Mouse (Mus musculus) heart, postnatal 14 days (tissue): ENCODE data around the gene Grik3. TPM values are rescaled to one million over a fixed set of nuclear protein-coding genes. Genes with fewer than 3 reads are reported as not detected.
A peak's percentile ranks its signal among the peaks of the same experiment; 100 is the strongest.

Source experiments
- DNase-seq, 2 experiments: peaks; one replicate each; pipeline ENCODE4 v3.0.0; 2021 to 2022
- intact Hi-C: fragments of 180-260 bp; cut with DNase I; formaldehyde crosslinking; loops from one replicate; pipeline ENCODE4 v1.15.1; 2025
- total RNA-seq, 2 experiments: library from RNA; stranded (reverse); gene quantifications; 2 replicates each; pipeline ENCODE4 v1.2.3; 2021

The Grik3 gene
- total RNA-seq, 2 experiments from 2014 or later: 0.05 TPM

DNA sequence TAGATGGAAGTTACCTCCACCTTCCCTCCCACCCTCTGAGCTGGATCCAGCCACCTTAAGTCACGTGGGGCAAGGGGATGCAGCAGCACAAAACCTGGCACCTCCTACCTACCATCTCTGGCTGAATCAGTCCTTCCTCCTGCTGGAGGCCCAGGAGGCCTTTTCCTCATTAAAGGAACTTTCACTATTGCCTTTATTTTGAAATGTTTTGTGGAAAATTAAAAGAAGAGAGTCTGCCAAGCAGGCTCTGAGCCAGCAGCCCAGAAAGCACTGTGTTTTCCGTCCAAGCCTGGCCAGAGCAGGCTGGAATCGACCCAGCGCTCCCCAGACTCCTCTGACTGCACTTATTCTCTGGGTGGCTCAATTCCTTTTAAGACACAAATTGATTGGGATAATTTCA is 139.0 kb downstream of the Grik3 start:
- peak; percentile 69 to 74 for DNase-seq
- intact Hi-C loops: no loop called here

DNA sequence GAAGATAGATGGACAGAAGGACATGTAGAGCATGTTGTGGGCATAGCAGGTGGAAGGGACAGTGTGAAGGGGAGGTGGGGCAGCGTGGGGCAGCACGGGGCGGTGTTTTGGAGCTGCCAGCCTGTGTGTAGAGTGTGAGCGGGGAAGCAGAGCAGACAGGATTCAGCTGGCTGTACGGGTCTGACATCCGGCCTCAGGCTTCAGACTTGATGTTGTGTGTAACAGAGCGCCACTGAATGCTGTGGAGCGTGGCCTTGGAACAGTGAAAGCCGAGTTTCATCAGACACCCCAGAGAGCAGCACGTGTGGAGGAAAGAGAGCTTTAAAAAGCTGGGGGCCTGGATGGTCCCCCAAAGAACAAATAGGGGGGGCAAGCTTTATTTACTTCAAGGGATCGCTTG is 144.5 kb downstream of the Grik3 start:
- intact Hi-C loops: no loop called here
- no peak for DNase-seq

DNA sequence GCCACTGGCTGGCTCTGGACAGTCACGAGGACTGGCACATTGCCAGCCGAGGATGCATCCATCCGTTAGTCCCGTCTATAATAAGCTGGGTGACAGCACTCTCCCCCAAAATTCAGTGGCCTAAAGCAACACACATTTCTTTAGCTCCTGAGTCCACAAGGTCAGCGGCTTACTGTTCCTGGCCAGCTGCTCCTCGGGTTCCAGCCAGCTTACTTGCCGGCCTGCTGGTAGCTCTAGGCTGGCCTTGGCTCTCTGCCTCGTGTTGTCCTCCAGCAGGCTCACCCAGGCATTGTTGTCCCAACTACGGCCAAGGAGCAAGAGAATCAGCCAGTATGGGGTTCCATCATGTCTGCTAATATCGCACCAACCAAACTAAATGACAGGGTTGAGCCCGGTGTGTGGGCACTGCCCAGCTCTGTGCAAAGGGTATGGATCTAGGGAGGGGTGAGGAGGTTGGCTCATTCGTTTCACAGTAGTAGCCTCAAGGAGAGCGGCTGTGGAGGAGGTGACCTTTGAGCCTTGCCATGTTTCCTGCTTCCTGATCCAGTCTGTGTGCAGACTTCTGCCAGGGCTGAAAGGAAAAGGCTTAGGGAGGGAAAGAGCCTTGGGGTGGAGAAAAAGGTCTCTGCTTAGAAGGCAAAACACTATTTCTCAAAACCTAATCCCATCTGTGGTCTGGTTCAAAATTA is 146.3 kb downstream of the Grik3 start:
- peak; percentile 42 to 57 for DNase-seq
- intact Hi-C loops: no loop called here

DNA sequence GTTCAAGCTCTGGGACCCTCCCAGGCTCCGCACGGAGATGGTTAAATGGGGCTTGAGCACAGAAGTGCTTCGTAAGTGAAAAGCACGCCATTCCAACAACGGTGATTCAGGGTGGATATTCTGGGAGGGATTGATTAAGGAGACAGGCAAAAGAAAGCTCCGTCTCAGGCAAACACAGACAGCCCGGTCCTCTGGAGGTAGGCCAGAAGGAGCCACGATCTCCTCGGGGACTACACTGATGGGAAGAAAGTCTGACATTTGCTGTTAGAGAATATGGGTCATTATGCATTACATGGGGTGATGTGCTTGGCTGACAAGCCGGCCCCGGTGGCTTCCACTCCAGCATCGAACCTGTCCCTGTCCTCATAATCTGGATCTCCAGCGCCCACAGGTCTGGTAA is 146.9 kb downstream of the Grik3 start:
- no peak for DNase-seq
- intact Hi-C loops: no loop called here

DNA sequence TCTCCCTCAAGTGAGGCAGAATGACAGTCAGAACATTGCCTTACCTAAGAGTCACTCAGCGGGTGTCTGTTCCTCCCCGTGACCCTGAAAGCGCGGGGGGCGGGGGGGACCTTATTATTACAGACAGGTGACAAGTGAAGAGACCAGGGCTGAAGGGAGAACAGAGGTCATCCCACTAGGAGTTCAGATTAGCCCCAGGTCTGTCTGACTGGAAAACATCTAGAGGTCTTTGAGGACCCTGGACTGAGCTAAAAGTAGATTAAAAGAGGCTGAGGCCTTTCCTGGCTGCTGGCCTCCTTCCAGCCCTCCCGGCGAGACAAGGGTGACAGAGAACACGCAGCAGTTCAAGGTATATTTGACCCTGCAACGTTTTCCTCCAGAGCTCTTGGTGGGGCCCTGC is 150.0 kb downstream of the Grik3 start:
- no peak for DNase-seq
- intact Hi-C loops: no loop called here

DNA sequence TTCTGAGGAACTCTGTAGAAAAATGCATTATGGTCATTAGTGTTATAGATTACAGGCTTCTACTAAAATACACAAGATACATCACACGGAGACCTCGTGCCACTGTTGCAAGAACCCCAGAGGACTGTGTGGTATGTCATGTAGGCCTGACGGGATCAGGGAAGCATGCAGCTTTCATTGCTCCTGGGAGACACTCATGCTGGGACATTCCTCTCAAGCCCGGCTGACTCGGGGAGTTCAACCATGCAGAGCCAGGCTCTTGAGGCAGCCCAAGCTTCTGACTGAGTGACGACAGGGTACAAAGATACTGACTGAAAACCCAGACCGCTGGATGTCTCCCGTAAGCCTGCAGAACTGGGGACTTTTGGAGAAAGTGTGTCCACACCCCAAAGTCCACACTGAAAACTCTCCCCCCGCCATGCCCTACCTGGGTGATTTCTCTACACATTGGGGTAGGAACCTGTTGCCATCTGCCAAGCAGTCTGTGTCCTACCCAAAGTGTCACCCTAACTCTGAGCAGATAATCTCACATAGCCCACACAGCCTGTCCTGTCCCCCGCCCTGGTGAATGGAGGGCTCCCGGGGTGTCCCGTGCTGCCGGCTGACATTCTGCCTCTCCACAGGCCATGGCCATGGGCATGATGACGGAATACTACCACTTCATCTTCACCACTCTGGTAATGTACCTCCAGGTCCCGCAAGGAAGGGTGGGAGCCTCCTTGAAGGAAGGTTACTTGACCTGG is 150.6 kb downstream of the Grik3 start:
- intact Hi-C loops: no loop called here
- peak in 1 of 2 experiments; percentile 34 for DNase-seq

DNA sequence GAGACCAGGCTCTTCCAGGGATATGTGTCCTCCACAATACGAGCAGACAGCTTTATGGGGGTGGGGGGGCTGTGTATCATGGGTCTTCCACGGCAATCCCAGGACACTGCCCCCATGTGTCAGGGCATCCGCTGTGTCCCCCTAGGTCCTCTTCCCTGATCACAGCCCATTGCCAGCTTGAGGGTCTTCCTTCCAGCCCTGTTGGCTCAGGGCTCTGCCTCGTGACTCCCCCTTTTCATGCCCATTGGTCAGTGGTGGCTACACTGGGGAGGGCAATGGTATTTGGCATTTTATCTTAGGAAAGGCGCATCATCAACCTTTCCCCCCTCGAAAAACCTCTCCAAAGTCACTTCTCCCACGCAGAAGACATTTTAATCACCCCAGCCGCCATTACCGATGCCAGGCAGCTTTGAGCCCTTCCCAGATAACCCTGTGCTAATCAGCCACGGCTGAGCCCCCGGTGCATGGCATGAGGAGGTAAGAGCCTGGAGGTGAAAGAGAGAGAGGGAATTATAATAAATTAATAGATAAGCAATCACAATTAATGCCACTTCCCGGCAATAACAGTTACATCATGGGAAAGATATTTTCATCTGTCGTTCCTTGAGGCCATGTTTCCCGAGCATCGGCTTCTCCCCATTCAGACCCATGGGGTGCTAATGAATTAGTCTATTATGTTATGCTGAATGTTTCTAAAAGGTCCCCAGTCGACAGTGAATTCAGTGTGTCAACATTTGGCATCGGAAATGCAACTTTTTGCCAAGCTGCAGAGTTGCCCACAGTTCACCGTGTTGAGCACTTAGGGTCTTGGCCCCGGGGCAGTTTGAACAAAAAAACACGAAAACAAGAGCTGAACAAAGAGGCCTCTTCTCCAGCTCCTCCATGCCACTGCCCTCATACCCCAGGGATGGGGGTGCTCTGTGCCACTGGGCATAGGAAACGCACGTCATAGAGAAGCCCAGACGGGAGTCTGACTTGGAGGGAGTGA is 154.4 kb downstream of the Grik3 start:
- no peak for DNase-seq
- intact Hi-C loops: no loop called here

DNA sequence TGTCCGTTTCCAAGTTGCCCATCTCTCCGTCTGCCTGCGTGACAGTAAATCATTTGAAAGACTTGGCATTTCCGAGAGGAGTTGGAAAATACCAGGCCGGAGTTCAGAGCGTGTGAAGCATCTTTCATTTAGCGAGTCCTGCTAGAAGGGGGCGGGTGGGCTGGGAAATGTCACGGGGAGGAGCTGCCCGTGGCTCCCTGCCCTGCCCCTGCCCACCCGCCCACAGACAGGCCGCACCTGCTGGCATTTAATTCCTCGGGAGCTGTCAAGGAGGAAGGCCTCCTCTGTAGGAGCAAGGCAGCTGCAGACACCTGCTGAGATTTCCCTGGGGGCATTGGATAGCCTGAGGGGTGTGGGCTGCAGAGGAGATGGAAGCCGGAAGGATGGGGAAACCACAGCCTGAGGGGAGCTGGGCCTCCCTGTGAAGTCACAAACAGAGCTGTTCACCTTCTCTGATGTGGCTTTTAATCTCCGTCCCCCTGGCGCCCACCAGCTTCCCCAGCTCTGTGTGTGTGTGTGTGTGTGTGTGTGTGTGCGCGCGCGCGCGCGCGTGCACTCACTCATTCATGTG is 161.3 kb downstream of the Grik3 start:
- intact Hi-C loops: no loop called here

DNA sequence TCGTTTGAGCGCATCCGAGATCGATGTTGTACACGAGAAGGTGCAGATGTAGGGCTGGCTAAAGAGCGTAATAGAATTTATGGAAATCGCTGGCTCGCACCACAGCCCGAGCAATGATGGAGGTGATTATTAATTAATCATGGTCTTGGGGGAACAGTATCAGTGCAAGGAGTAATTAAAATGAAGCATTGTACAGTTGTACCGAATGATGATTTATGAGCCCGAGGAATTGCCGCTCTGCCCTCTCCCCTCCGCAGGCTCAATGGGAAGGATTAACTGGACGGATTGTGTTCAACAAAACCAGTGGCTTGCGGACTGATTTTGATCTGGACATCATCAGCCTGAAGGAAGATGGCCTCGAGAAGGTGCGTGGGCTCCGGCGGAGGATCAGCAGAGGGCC is 165.5 kb downstream of the Grik3 start:
- intact Hi-C loops: no loop called here
- DNase-seq: no peak

More for the DNA sequence above, 161.3 kb downstream of the Grik3 start:
- DNase-seq: peak in 1 of 2 experiments; percentile 28

DNA sequence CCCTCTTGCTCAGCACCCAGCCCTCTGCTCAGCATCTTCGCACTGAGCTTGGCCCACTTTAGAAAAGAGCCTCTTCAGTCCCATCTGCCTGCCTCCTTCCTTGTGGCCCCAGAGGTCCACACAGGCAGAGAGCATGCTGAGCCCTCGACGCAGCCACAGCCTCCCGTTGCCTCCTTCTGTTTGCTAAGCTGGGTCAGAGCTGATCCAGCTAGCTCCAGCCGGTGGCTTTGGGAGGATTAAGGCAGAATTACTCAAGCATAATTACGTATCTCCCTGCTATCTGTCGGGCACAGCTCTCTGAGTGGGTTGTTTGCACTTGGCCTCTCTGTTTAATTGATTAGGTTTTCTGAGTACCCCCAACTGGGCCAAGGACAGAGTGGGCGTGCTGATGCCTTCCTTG is 167.9 kb downstream of the Grik3 start:
- intact Hi-C loops: no loop called here
- DNase-seq: no peak

DNA sequence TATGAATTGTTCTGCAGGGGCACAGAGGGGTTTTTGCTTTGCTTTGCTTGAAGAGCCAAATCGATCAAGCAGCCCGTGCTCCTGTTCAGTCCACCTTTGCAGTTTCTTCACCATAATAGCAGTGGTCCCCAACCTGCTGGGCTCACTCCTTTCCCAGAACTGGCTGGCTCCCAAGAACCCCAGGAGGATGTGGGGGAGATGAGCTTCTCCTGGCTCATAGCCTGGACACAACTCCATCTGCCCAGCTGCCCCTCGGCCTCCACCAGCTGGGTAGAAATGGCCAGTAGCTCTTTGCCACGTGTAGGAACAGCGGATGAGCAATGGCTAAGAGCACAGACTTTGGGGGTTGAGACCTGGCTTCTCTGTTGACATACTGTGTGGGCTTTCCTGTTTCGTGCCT is 171.5 kb downstream of the Grik3 start:
- no peak for DNase-seq
- intact Hi-C loops: no loop called here

DNA sequence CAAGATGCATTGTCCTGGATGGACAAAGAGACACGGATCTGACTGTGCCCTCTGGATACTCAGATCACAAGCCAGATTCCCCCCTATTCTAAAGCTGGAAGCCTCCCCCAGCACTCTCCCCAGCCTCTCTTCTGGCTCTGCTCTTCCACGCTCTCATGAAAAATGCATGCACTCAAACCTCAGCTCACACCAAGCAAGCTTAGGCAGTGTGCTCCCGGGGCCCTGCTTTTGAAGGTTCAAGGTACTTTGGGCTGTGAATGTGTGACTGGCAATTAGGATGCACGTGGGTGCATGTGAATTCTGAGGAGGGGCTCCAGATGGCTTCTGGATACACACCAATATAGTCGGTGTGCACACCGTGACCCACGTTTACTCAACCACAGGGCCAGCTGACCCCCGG is 172.8 kb downstream of the Grik3 start:
- DNase-seq: no peak
- intact Hi-C loops: no loop called here

DNA sequence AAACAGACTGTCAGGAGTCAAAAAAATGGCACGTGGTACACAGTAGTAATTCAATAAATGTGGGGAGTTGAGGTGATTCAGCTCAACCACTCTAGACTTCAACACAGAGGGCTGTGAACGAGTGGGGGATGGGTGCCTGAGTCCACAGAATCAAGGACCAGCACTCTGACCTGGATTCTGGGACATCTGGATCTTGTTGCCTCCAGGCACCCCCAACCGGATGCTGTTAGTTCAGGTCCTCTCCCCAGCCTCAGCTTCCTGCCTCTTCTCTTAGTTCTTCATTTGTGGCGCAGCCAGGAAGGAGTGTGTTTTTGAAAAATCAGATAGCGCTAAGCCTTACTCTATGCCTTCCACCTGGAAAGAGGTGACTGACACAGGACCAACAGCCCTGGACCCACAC is 175.5 kb downstream of the Grik3 start:
- intact Hi-C loops: no loop called here
- DNase-seq: no peak

DNA sequence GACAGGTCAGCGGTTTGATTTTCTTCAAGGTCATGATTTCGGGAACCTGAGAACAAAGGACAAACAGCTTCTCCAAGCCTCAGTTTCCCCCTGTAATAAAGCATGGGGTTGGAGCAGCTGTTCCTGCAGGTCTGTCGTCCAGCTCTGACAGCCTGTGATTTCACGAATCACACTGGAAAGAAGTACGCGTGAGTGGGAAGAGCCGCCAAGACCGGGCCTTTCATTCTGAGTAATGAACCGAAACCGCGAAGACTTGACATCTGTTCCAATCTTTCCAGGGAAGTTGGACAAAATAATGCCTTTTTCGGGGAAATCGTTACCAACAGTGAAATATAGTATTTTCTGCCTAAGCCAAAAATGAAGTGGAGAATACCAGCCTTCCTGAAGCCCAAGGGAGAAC is 191.5 kb downstream of the Grik3 start:
- no peak for DNase-seq
- intact Hi-C loops: no loop called here

DNA sequence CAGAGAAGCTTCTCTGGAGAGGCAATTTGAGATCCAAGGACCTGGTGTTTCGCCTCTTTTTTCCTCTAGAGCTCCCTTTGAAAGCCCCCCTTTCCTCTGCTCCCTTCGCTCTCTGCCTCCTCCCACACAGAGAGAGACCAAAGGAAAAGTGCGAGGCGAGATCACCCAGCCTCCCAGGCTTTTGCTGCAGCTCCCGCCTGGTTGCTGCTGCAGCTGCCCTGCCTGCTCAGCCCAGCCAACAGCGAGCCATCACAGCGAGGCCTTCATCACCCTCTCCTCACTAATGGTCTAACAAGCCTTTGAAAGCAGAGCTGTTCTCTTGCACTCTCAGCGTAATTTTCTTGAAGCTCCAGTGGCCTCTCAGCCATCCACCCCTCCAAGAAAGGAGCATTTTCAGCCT is 196.6 kb downstream of the Grik3 start:
- no peak for DNase-seq
- intact Hi-C loops: no loop called here

DNA sequence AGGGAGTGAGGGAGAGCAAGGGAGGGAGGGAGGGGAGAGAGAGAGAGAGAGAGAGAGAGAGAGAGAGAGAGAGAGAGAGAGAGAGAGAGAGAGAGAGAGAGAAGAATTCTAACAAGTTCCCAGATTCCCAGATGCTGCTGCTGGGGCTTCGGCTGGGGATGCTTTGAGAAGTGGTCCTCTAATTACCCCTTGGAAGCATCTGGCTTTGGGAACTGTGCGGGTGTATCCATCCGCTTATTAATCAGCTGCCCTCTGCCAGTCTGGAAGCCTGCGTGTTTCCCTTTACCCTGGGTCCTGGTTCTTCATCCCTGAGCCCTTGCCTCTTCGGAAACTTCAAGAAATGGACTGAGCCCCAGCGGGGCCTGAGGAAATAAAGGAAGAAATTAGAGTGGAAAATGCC is 204.9 kb downstream of the Grik3 start:
- intact Hi-C loops: no loop called here

DNA sequence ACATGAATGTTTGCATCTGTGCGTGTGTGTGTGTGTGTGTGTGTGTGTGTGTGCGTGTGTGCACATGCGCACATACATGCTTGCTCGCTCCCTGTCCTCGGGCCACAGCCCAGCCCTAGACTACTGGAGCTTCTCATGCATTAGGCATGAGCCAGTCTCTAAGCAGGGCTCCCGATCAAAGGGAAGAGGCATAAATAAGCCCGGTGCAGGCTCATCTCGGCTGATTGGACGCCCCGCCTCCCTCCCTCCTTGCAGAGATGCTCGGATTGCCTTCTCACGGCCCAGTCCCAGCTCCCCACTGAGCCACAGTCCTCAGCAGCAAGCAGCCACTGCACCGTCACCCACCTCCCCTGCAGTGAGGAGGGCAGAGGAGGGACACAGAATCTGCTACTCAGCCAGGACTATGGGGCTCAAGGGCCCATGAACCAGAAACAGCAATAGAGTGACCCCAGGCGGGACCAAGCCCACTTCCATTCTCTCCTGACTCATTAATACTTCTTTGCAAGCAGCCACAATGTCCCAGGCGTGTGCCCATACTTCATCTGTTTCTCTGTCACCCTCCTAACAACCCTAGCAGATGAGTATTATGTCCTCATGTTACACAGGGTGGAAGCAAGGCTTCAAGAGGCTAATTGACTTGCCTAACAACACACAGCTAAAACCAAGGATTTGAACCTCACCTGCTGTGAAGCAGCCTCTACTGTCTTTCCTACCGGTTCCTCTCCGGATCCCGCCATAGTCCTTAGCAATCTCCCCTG is 205.9 kb downstream of the Grik3 start:
- no peak for DNase-seq
- intact Hi-C loops: no loop called here

More for the DNA sequence above, 204.9 kb downstream of the Grik3 start:
- DNase-seq: no peak

DNA sequence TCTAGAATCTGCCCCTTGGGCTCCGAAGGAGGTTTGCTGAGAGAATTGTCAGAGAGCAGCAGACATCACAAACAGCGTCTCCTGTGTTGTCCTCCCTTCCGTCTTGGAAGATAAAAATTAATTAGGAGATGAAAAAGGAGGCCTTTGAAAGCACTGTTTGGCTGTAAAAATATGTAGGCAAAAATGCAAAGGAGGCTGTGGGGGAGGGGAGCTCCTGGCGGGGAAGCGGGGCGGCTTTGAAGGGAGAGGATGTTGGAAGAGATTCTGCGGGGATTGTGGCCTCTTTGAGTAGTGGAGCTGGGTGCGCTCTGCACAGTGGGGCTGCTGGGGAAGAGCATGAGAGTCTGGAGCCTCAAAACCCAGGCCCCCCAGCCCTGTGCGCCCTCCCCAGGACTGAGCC is 207.1 kb downstream of the Grik3 start:
- intact Hi-C loops: no loop called here
- no peak for DNase-seq

DNA sequence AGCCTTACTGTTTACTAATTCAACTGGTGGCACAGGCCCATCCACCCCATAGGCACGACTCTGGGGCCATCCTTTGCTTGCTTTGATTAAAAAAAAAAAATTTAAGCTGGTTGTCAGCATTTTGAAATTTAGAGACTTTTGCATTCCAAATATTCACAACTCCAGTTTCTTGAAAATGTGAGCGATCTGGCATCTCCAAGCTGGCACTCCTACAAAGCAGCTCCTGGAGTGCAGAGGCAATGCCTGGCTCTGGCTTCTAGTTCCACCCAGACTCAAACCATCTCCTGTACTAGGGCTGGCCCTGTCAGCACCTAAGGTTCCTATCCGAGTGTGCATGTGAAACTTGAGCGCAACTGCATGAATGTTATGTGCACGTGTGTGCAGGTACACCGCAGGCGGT is 208.6 kb downstream of the Grik3 start:
- no peak for DNase-seq
- intact Hi-C loops: no loop called here

DNA sequence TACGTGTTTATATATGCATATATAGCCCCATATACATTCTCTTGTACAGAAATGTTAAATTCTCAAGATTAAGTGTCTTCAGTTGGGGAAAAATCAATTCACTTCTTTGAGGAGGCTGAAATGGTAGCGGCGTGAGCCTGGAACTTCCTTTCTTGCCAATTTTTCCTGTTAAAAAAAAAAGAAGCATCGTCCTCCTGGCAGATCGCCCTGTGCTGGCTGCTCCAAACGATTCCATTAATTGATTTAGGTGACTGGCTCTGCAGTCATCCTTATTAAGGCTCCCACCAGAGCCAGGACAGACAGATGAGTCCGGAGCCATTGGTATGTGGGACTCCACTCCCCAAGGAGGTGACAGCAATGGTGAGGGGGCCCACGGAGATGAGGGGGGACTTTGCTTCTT is 209.8 kb downstream of the Grik3 start:
- DNase-seq: no peak
- intact Hi-C loops: no loop called here
